Mouse (Mus musculus): ENCODE measurements around the gene Tcf23. TPM values are rescaled to one million over a fixed set of nuclear protein-coding genes. Genes with fewer than 3 reads are reported as not detected.
A peak's percentile ranks its signal among the peaks of the same experiment; 100 is the strongest.

The Tcf23 gene
- polyA plus RNA-seq, 1 experiment = not detected

DNA sequence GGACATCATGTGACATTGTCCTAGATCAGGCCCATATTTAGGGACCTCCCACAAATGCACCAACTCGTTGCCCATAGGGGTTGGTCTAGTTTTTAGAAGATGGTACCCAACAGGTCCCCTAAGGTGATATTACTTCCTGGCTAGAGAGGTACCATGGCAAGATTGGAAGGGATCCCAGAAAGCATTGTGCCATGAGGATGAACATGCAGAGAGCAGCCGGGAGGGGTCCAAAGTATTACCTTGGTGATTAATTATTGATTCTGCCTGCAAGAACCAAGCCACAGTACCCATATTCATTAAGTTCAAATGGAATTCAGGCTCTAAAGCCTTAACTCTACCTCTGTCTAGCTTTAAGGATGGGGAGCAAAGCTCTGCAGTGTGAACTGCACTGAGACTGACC, 42.4 kb upstream of the Tcf23 start:
- TF ChIP-seq FLI1 (IDR thresholded peaks at IDR 0.05; ENCODE audit: low read length) = no peak
- TF ChIP-seq GATA1 (IDR thresholded peaks at IDR 0.05; ENCODE audit: borderline replicate concordance, low read length) = no peak
- H3K4me1 ChIP-seq = peaks cover 74% of the 10 kb centered on the region
- no peaks in the 10 kb centered on the region for H3K9me3 ChIP-seq
- no peaks in the 10 kb centered on the region for H3K27me3 ChIP-seq (replicated peaks)
- peaks cover 71% of the 10 kb centered on the region for H3K36me3 ChIP-seq (replicated peaks; ENCODE audit: low read length)
- no peak overlapping the region for H3K4me3 ChIP-seq (replicated peaks)

DNA sequence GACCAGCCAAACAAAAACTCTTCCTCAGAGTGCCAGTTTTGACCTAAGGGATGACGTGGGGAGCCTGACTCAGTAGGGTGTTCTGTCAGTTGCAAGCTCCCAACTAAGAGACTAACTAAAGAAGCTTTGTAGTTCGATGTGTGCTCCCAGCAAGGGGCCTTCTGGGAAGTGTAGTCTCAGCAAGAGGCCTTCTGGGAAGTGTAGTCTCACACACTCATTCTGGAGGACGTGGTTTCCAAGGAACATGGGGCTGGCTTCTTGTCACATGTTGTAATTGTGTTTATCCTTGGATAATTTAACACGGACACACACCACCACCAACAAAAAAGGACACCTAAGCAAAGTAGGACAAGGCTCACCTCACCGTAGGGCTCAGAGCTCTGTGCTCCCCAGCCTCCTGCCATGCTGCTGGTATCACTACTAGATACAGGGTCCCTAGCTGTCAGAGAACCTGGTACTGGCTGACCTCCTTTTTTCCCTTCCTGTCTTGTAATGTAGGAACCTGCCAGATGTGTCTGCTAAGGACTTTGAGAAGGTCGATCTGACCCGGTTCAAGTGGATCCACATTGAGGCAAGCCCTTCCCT, 40.4 kb upstream of the Tcf23 start:
- Histone ChIP-seq H3K4me3 (replicated peaks) (no peak overlapping the region), H3K9me3 (no peaks in the 10 kb centered on the region), H3K27me3 (replicated peaks) (no peaks in the 10 kb centered on the region), H3K4me1 (peaks cover 56% of the 10 kb centered on the region), H3K36me3 (replicated peaks; ENCODE audit: low read length) (peaks cover 72% of the 10 kb centered on the region)
- TF ChIP-seq FLI1 (IDR thresholded peaks at IDR 0.05; ENCODE audit: low read length) = no peak
- TF ChIP-seq GATA1 (IDR thresholded peaks at IDR 0.05; ENCODE audit: borderline replicate concordance, low read length) = no peak

DNA sequence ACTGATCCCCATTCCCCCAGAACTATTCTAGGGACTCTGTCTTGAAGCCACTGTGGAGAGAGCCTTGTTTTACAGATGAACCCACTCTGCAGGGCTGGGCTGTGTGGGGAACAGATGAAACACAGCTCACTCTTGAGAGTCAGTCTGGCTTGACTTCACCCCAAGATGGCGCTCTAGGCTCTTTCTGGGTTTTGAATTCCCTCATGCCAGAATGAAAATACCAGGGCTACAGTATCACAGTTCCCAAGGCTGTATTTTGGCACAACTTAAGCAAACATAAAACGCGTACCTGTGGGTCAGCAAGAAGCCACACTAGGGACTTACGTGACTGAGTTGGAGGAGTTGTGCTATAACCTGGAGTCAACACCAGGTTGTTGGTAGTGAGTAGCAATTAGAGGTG, 38.3 kb upstream of the Tcf23 start:
- Histone ChIP-seq H3K9me3 (no peaks in the 10 kb centered on the region), H3K27me3 (replicated peaks) (peaks cover 5% of the 10 kb centered on the region), H3K4me3 (replicated peaks) (no peak overlapping the region), H3K36me3 (replicated peaks; ENCODE audit: low read length) (peaks cover 55% of the 10 kb centered on the region), H3K4me1 (peaks cover 36% of the 10 kb centered on the region)
- no peak for TF ChIP-seq GATA1 (IDR thresholded peaks at IDR 0.05; ENCODE audit: borderline replicate concordance, low read length)

DNA sequence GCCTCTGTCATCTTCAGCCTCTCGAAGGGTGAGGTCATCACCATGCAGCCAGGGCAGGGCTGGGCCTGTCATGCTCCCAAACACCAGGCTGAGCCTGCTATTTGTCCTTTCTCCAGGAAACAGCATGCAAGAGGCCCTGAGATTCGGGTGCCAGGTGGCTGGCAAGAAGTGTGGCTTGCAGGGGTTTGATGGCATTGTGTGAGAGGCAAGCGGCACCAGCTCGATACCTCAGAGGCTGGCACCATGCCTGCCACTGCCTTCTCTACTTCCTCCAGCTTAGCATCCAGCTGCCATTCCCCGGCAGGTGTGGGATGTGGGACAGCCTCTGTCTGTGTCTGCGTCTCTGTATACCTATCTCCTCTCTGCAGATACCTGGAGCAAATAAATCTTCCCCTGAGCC, 37.6 kb upstream of the Tcf23 start:
- Histone ChIP-seq H3K4me1 (peaks cover 33% of the 10 kb centered on the region), H3K4me3 (replicated peaks) (no peak overlapping the region), H3K36me3 (replicated peaks; ENCODE audit: low read length) (peaks cover 48% of the 10 kb centered on the region), H3K9me3 (no peaks in the 10 kb centered on the region), H3K27me3 (replicated peaks) (peaks cover 7% of the 10 kb centered on the region)
- no peak for TF ChIP-seq FLI1 (IDR thresholded peaks at IDR 0.05; ENCODE audit: low read length)
- TF ChIP-seq GATA1 (IDR thresholded peaks at IDR 0.05; ENCODE audit: borderline replicate concordance, low read length) = no peak

DNA sequence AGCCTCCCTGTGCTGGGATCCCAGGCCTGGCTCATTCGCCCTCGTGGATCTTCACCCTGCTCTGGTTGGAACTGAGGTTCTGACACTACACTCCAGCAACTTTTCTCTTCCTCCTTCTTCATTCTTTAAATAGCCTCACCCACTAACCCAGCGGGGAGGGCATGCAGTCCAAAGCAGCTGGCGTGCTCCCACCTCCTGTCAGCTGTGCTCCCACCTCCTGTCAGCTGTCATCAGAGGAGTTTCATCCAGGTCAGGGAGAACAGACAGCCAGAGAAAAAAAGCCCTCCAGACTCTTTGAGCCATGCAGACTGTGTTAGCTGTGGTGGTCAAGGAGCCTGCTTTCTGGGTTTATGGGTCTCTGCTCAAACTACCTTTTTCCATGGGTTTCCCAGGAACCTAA, 37.1 kb upstream of the Tcf23 start:
- peaks cover 30% of the 10 kb centered on the region for H3K4me1 ChIP-seq

DNA sequence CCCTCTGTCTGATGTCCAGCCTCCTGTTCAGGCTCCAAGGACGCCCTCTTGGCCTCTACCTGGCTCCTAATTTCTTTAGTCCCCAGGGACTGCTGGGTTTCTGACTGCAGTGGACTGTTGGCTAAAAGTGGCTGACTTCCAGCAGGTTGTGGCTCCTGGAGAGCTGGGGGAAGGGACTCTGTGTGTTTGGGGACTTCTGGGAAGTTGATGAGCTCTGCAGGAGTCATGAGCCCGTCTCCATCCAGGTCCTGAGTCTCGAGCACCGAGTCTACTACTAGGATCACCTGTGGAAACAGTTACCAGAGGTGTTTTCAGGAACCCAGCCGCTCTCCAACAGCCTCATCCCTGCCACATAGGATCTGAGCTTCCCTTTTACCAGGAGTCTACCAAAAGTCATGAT, 34.8 kb upstream of the Tcf23 start:
- Histone ChIP-seq H3K27me3 (replicated peaks) (peaks cover 12% of the 10 kb centered on the region), H3K4me1 (peaks cover 9% of the 10 kb centered on the region; the same call in 1 of the 2 replicates), H3K36me3 (replicated peaks; ENCODE audit: low read length) (peaks cover 24% of the 10 kb centered on the region), H3K9me3 (no peaks in the 10 kb centered on the region), H3K4me3 (replicated peaks) (no peak overlapping the region)
- TF ChIP-seq GATA1 (IDR thresholded peaks at IDR 0.05; ENCODE audit: borderline replicate concordance, low read length) (no peak), FLI1 (IDR thresholded peaks at IDR 0.05; ENCODE audit: low read length) (no peak)

More for the DNA sequence above, 37.1 kb upstream of the Tcf23 start:
- no peak overlapping the region for H3K4me3 ChIP-seq (replicated peaks)
- TF ChIP-seq FLI1 (IDR thresholded peaks at IDR 0.05; ENCODE audit: low read length) = no peak
- no peak for TF ChIP-seq GATA1 (IDR thresholded peaks at IDR 0.05; ENCODE audit: borderline replicate concordance, low read length)
- peaks cover 7% of the 10 kb centered on the region for H3K27me3 ChIP-seq (replicated peaks)
- no peaks in the 10 kb centered on the region for H3K9me3 ChIP-seq
- peaks cover 42% of the 10 kb centered on the region for H3K36me3 ChIP-seq (replicated peaks; ENCODE audit: low read length)

DNA sequence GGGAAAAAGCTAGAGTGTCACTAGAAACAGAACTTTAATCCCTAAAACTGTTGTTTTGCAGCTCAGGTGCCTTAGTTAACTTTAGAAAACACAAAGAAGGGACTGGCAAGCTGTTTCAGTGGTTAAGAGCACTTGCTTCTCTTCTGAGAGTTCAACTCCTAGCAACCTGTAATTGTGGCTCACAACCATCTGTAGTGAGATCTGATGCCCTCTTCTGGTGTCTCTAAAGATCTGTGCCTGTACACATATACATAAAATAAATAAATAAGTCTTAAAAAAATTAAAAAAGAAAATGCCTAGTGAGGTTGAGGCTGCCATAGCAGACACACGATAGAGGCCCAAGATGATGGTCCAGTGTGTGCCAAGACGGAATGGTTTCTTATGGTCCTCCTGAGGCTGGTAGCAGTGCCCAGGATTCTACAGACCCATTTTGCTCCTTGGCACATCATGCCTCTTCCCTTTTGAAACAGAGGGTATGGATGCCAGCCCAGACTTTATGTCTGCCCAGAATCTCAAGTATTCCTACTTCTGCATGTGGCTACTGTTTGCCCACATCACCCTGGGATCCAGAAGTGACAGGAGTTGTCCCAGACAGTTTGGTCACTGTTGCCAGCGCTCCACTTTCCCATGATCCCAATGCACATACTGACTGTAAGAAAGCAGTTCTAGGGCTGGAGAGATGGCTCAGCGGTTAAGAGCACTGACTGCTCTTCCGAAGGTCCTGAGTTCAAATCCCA, 33.6 kb upstream of the Tcf23 start:
- peaks cover 9% of the 10 kb centered on the region; the same call in 1 of the 2 replicates for H3K4me1 ChIP-seq
- no peak overlapping the region for H3K4me3 ChIP-seq (replicated peaks)
- no peak for TF ChIP-seq FLI1 (IDR thresholded peaks at IDR 0.05; ENCODE audit: low read length)
- no peak for TF ChIP-seq GATA1 (IDR thresholded peaks at IDR 0.05; ENCODE audit: borderline replicate concordance, low read length)
- H3K36me3 ChIP-seq (replicated peaks; ENCODE audit: low read length) = peaks cover 16% of the 10 kb centered on the region
- peaks cover 12% of the 10 kb centered on the region for H3K27me3 ChIP-seq (replicated peaks)
- H3K9me3 ChIP-seq = no peaks in the 10 kb centered on the region

DNA sequence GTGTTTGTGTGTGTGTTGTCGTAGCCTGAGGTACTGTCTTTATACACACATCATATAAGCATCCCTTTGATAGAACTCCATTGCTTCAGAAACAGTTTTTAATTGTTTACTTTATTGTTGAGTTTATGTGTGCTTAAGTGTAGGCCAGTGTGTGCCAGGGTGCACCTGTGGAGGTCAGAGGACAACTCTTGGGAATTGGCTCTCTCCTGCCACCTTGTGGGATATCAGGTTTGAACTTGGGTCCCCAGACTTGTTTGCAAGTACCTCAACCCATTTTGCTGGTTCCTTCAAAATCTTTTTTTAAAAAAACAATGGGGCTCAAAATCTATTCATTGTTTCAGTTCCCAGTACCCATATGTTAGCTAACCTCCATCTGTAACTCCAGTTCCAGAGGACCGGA, 25.5 kb upstream of the Tcf23 start:
- peaks cover 40% of the 10 kb centered on the region for H3K27me3 ChIP-seq (replicated peaks)
- TF ChIP-seq GATA1 (IDR thresholded peaks at IDR 0.05; ENCODE audit: borderline replicate concordance, low read length) (no peak), FLI1 (IDR thresholded peaks at IDR 0.05; ENCODE audit: low read length) (no peak)
- H3K4me3 ChIP-seq (replicated peaks) = no peak overlapping the region
- H3K9me3 ChIP-seq = no peaks in the 10 kb centered on the region
- H3K4me1 ChIP-seq = peaks cover 14% of the 10 kb centered on the region
- H3K36me3 ChIP-seq (replicated peaks; ENCODE audit: low read length) = no peaks in the 10 kb centered on the region

DNA sequence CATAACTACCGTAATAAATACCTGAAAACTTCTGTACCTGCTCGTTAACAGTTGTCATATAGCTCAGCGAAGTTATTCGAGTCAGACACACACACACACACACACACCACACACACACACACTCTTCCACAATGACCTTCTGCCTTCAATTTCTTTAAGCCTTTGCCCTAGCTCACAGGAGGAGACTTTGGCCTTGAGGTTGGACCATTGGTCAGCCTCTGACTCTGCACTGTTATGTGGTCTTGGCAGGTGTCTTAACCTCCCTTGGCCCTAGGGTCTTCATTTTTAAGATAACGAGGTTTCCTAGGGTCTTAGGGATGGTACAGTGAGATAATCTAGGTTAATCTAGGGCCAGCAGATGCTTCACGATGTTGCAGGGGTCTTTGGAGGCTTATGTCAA, 24.1 kb upstream of the Tcf23 start:
- H3K36me3 ChIP-seq (replicated peaks; ENCODE audit: low read length) = no peaks in the 10 kb centered on the region
- H3K4me1 ChIP-seq = peaks cover 22% of the 10 kb centered on the region
- no peak for TF ChIP-seq FLI1 (IDR thresholded peaks at IDR 0.05; ENCODE audit: low read length)
- no peak for TF ChIP-seq GATA1 (IDR thresholded peaks at IDR 0.05; ENCODE audit: borderline replicate concordance, low read length)
- no peak overlapping the region for H3K4me3 ChIP-seq (replicated peaks)
- no peaks in the 10 kb centered on the region for H3K9me3 ChIP-seq
- peaks cover 36% of the 10 kb centered on the region for H3K27me3 ChIP-seq (replicated peaks)

DNA sequence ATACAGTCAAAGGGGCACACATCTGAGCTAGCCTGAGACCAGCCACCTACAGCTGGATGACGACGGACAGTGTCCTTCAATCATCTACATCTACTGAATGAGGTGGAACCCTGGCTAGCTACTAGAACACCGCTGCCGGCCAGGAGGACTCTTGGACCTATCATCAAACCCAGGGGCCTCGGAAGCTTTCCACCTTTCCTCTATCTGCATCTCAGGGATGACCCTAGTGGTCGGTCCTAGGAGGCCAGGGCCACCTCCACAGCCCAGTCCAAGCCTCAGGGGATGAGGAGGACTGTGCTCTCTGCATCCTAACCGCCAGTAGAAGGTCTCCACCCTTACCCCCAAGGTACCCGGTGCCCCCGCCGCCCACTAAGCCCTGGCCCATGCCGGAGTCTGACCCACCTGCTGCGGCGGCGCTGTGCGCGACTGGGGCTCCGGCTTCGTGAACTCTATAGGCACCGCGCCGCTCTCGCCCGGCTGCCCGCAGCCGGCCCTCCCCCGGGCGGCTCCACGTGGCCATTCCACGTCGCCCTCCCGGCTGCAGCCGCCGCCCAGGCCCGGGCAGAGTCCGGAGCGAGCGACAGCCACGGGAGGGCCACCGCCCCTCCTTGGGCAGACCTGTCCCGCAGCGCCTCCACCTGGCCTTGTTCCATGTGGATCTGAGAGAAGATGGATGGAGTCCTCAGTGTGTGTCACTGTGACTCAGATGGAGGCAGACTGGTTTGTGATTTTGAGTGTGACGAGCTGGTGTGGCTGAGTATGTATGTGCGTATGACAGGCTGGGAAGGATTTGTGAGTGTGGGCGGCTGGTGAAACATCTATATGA, 23.3 kb upstream of the Tcf23 start, which contains the start of gene Cgref1:
Cgref1 (minus strand) TSS at position 636 of the 826 bp plus-strand sequence.
- peaks cover 30% of the 10 kb centered on the region for H3K4me1 ChIP-seq
- no peaks in the 10 kb centered on the region for H3K9me3 ChIP-seq
- peaks cover 36% of the 10 kb centered on the region for H3K27me3 ChIP-seq (replicated peaks)
- H3K4me3 ChIP-seq (replicated peaks) = peak within 1 kb of the TSS; percentile 87
- H3K36me3 ChIP-seq (replicated peaks; ENCODE audit: low read length) = no peaks in the 10 kb centered on the region
- TF ChIP-seq FLI1 (IDR thresholded peaks at IDR 0.05; ENCODE audit: low read length) (no peak), GATA1 (IDR thresholded peaks at IDR 0.05; ENCODE audit: borderline replicate concordance, low read length) (no peak)
